Mouse (Mus musculus) heart, adult 2 months (tissue): ENCODE measurements around the gene Acap2. TPM values are rescaled to one million over a fixed set of nuclear protein-coding genes. Genes with fewer than 3 reads are reported as not detected.

ENCODE experiments used
- DNase-seq, 2 experiments: peaks; one replicate each; pipeline ENCODE4 v3.0.0; 2021
- H3K27ac ChIP-seq: fragments of 200-600 bp; 2 replicates; pipeline ENCODE4 v1.8.1; 2022
- H3K27me3 ChIP-seq: fragments of 200-500 bp; 2 replicates; pipeline ENCODE4 v1.6.1; 2012; ENCODE audit warnings: mild to moderate bottlenecking, low read length, inconsistent platforms, mixed read lengths; ENCODE audit not compliant: control insufficient read depth, insufficient read depth
- H3K36me3 ChIP-seq: fragments of 200-500 bp; 2 replicates; pipeline ENCODE4 v1.6.1; 2012; ENCODE audit warnings: low read length, inconsistent platforms; ENCODE audit not compliant: control insufficient read depth, insufficient read depth
- H3K4me1 ChIP-seq: fragments of 200-500 bp; 2 replicates; pipeline ENCODE4 v1.6.1; 2011; ENCODE audit warnings: low read length; ENCODE audit not compliant: control insufficient read depth, insufficient read depth
- H3K4me3 ChIP-seq: fragments of 200-600 bp; 2 replicates; pipeline ENCODE4 v1.8.1; 2022
- H3K79me2 ChIP-seq: fragments of 200-500 bp; replicated peaks from 2 replicates; pipeline ENCODE4 v1.6.1; 2012; ENCODE audit warnings: mild to moderate bottlenecking, inconsistent platforms, low read length, moderate library complexity, mixed read lengths; ENCODE audit not compliant: control insufficient read depth, insufficient read depth
- H3K9ac ChIP-seq: fragments of 200-500 bp; 2 replicates; pipeline ENCODE4 v1.6.1; 2012; ENCODE audit warnings: low read depth, mild to moderate bottlenecking, control low read depth, inconsistent platforms, low read length, mixed read lengths
- CTCF ChIP-seq: fragments of 200-600 bp; IDR thresholded peaks from 2 replicates; pipeline ENCODE4 v1.8.1; 2022; ENCODE audit warnings: antibody characterized with exemption, mild to moderate bottlenecking, moderate library complexity
- EP300 ChIP-seq: fragments of 200-500 bp; IDR thresholded peaks from 2 replicates; pipeline ENCODE4 v1.6.1; 2011; ENCODE audit warnings: low read depth, low read length, control low read depth; ENCODE audit not compliant: insufficient read depth
- POLR2A ChIP-seq: fragments of 200-500 bp; IDR thresholded peaks from 2 replicates; pipeline ENCODE4 v1.6.1; 2011; ENCODE audit warnings: mild to moderate bottlenecking, low read depth, low read length, control low read depth; ENCODE audit not compliant: insufficient read depth
- WGBS: fragments of 180-500 bp; shearing (Covaris S2); methylation state at CpG from one replicate; pipeline ENCODE4 v1.1.7; 2018; 5-methylcytosine and 5-hydroxymethylcytosine counted together
- intact Hi-C: fragments of 180-260 bp; cut with DNase I; formaldehyde crosslinking; loops from one replicate; pipeline ENCODE4 v1.15.1; 2025
- polyA plus RNA-seq: library from polyadenylated mRNA; depleted of rRNA; stranded (reverse); fragments of >200 nt; gene quantifications from 2 replicates; pipeline ENCODE4 v1.2.3, GENCODE M21; 2012
- total RNA-seq, 2 experiments: library from RNA; stranded (reverse); gene quantifications; 2 replicates each; pipeline ENCODE4 v1.2.3; 2021

Acap2 gene
- total and polyA plus RNA-seq, 3 experiments: 8.2 to 17.8 (median 17.6) TPM

DNA sequence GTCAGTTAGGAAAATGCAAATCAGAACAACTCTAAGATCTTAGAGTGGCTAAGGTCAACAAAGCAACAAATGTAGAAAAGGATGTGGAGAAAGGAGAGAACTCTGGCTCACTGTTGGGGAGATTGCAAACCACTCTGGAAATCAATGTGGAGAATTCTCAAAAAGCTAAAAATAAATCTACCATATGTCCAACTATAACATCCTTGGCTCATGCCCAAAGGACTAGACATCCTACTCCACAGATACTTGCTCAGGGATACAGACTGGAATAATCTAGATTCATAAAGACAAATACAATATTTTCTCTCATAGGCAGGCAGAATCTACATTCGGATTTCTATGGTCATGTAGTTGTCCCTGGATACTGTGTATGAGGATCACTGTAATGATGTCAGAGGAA is 3.2 kb upstream of the Acap2 start:
- no peak overlapping the region for H3K4me3 ChIP-seq
- H3K4me1 ChIP-seq: no peaks in the 10 kb centered on the region
- DNase-seq: no peak
- H3K27ac ChIP-seq: no peak overlapping the region
- H3K79me2 ChIP-seq: no peaks in the 10 kb centered on the region
- TF ChIP-seq CTCF (no peak), EP300 (no peak), POLR2A (no peak)
- H3K9ac ChIP-seq: no peak overlapping the region
- H3K36me3 ChIP-seq: peaks cover 4% of the 10 kb centered on the region; the same call in 1 of the 2 replicates
- 38% methylated on average over 1 of the region's 1 CpGs for WGBS
- H3K27me3 ChIP-seq: no peaks in the 10 kb centered on the region
- intact Hi-C loops: loop anchor here (5.0 kb wide), 1 partner anchor 143 kb away; no protein-coding TSS in a partner anchor

- Histone ChIP-seq H3K4me3 (peak overlapping the region; percentile 41; the same call in 1 of the 2 replicates), H3K79me2 (peaks cover 4% of the 10 kb centered on the region), H3K9ac (no peak overlapping the region), H3K36me3 (peaks cover 4% of the 10 kb centered on the region; the same call in 1 of the 2 replicates), H3K27me3 (no peaks in the 10 kb centered on the region), H3K27ac (peak overlapping the region; percentile 86), H3K4me1 (peaks cover 5% of the 10 kb centered on the region)
- WGBS: 63% methylated on average over 2 of the region's 2 CpGs
- TF ChIP-seq EP300 (no peak), CTCF (no peak), POLR2A (no peak)
- intact Hi-C loops: loop anchor here (2.0 to 5.0 kb wide), 2 partner anchors 73 to 146 kb away; partner anchors contain the start of gene Ppp1r2
- no peak for DNase-seq
Measured at GRCm38 (mm10) chr16:31201704-31202103, 659 bp upstream of the Acap2 start.

DNA sequence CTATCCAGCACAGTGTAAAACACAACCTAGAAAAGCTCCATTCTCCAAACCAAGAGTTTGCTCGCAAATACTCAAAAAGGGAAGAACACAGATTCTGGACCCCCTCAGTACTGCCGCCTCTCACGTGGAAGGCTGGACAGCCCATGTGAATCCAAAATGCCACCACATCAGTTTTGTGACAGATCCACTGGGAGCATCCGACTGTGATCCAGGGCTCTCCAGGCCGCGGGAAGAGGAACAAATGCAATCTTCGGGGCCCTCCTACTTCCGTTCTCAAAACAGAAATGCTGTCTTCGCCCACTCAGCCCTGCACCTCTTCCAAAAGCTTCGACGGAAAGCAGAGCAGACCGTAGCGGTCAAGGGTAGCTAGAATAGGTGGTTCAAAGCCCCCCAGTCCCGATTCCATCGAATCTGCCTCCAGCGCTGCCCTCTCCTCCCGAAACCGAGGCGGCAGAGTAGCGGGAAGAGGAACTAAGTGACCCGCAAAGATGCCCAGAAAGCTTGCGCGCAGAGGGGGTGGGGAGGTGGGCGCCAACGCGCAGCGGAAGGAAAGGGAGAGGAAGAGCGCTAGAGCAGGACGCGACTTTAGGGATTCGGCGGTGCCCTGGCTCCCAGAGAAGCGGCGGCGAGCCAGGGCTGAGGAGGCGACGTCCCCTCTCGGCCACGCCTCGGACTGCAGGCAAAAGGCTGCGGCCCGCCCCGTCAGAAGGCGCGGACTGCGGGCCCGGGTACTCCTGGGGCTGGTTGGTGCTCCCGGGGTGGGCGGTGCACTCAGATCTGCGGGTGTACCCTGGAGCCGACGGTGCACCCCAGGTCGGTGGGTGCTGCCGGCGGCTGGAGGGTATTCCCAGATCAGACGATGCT is 887 bp downstream of the Acap2 start:
- Histone ChIP-seq H3K4me3 (peak overlapping the region; percentile 98), H3K4me1 (peaks cover 7% of the 10 kb centered on the region), H3K79me2 (peaks cover 4% of the 10 kb centered on the region), H3K36me3 (peaks cover 4% of the 10 kb centered on the region; the same call in 1 of the 2 replicates), H3K27me3 (no peaks in the 10 kb centered on the region), H3K27ac (peak overlapping the region; percentile 97), H3K9ac (peak overlapping the region; percentile 96)
- peak; percentile 75 to 77 for DNase-seq
- peak; percentile 53 for TF ChIP-seq CTCF
- no peak for TF ChIP-seq EP300
- intact Hi-C loops: loop anchor here (2.0 to 5.0 kb wide), 3 partner anchors 15 to 147 kb away; partner anchors contain the start of gene Ppp1r2
- WGBS: under 1% methylated on average over 56 of the region's 56 CpGs

DNA sequence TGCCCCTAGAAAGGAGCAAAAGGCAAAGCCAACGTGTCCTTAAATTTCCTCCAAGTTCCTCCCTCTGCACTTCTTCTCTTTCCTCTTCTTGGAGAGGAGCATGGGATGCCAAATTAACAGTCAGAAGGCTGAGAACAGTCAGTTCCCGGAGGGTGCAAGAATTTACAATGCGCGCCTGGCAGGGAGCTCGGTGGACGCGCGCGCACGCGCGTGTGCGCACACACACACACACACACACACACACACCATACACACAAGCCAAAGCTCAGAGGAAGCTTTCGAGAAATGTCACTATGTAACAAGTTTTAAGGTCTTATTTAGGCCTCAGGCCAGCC is 1.5 kb downstream of the Acap2 start:
- intact Hi-C loops: loop anchor here (2.0 kb wide), 1 partner anchor 15 kb away; no protein-coding TSS in a partner anchor
- no peak for TF ChIP-seq EP300
- no peak for TF ChIP-seq POLR2A
- TF ChIP-seq CTCF: no peak

GRCm38 (mm10) chr16:31196971-31197370 is 4.1 kb downstream of the Acap2 start:
- Histone ChIP-seq H3K27ac (no peak overlapping the region), H3K4me1 (peaks cover 18% of the 10 kb centered on the region), H3K9ac (no peak overlapping the region), H3K4me3 (no peak overlapping the region), H3K79me2 (peaks cover 9% of the 10 kb centered on the region), H3K36me3 (peaks cover 4% of the 10 kb centered on the region; the same call in 1 of the 2 replicates), H3K27me3 (no peaks in the 10 kb centered on the region)
- DNase-seq: no peak
- no peak for TF ChIP-seq EP300
- TF ChIP-seq CTCF: no peak
- TF ChIP-seq POLR2A: no peak
- intact Hi-C loops: no loop called here
- WGBS: 41% methylated on average over 3 of the region's 3 CpGs

More for the DNA sequence above, 1.5 kb downstream of the Acap2 start:
- Histone ChIP-seq H3K9ac (peak overlapping the region; percentile 96), H3K27me3 (no peaks in the 10 kb centered on the region), H3K36me3 (peaks cover 4% of the 10 kb centered on the region; the same call in 1 of the 2 replicates), H3K79me2 (peaks cover 8% of the 10 kb centered on the region), H3K4me3 (peak overlapping the region; percentile 98), H3K27ac (peak overlapping the region; percentile 97), H3K4me1 (peaks cover 10% of the 10 kb centered on the region)
- peak; percentile 55 to 59 for DNase-seq
- WGBS: 13% methylated on average over 14 of the region's 14 CpGs

DNA sequence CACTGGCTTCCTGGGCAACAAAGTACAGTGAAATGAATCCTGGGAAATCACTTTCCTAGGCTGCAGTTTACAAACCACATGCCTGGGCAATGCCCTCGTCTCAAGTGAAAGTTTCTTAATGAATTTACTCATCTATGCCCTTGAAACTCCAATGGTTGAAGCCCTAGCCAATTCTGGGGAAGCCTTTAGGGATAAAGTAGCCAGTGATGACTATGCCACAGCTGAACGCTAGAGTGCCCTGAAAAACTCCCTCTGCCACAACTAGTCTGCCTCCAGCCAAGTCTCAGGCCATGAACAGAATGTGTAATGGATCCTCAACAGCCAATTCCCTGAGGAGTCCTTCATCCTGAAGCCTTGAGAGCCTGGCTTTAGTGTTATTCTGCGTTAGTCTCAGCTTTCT is 8.5 kb downstream of the Acap2 start:
- no peak for DNase-seq
- intact Hi-C loops: no loop called here
- Histone ChIP-seq H3K4me3 (no peak overlapping the region), H3K27ac (no peak overlapping the region), H3K9ac (no peak overlapping the region), H3K36me3 (peaks cover 7% of the 10 kb centered on the region), H3K27me3 (no peaks in the 10 kb centered on the region), H3K4me1 (peaks cover 26% of the 10 kb centered on the region), H3K79me2 (peaks cover 7% of the 10 kb centered on the region)
- 52% methylated on average over 3 of the region's 3 CpGs for WGBS
- TF ChIP-seq EP300: no peak
- no peak for TF ChIP-seq CTCF
- no peak for TF ChIP-seq POLR2A
